Mouse (Mus musculus): ENCODE measurements around the gene Naaladl1. TPM values are rescaled to one million over a fixed set of nuclear protein-coding genes. Genes with fewer than 3 reads are reported as not detected.
A peak's percentile ranks its signal among the peaks of the same experiment; 100 is the strongest.

Naaladl1 gene
- polyA plus RNA-seq, 1 experiment from 2014 or later = 0.17 TPM

DNA sequence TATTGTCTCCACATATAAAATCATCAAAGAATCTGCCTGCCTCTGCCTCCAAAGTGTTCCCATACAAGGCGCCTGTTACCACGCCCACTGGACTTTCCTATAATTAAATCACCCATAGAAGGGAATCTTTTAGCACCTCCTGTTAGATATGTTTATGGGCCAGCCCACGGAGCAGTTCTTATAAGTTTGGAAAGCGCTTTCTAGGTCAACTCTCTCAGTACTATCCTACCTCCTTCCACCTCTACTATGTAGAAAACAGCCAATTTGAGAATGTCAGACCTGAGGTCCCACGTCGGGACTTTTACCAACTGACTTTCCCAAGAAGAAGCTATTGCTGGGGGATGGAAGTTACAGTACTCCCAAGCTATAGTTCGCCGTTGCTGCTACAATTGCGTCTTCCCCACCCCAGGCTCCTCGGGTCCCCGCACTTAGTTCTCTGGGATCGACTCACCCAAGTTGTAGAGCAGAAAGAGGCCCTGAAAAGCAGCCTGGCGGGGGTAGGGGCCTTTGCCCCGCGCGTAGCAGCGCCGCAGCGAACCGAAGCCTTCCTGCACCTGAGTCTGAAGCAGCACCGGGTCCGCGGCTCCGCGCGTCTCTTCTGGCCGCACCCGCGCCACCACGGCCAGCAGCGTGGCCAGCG lies 11.9 kb downstream of the Naaladl1 start:
- no peak for ATAC-seq (replicated peaks; ENCODE audit: low FRiP score, low read depth)
- 4% methylated on average over 32 of the region's 32 CpGs for WGBS

DNA sequence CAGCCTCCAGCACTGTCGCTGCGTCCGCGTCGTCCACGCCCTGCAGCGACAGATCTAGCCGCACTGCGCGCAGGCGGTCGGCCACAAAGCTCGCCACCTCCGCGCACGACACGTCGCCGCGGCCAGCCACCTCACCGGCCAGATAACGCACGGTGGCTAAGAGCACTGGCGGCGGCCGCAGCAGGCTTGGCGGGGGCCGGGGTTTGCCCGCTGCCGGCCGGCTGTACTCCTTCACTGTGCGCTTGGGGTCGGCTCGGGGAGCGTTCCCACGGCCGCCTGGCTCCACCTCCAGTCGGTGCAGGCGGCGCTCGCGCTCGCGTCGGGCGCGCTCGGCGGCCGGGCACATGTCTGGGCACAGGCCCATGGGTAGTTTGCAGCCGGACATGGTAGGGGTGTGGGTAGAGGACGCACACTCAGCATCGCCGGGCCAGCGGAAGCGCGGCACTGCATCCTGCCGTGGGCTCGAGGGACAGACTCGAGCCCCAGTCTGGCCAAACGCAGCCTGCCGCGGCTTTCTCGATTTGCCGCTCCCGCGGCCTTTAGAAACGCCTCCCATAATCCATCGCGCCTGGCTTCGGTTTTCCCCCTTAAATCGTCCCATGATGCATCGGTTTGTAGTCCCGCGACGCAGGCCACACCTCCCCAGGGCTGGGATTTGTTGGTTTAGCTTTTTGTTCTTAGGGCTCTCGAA lies 12.5 kb downstream of the Naaladl1 start, which contains the start of gene Sac3d1:
Sac3d1 (minus strand) TSS at position 665 of the 691 bp plus-strand sequence.
- peak within 1 kb of the TSS; percentile 95 for H3K27ac ChIP-seq
- peak; percentile 97 for DNase-seq (ENCODE audit: low spot score)
- H3K4me2 ChIP-seq (ENCODE audit: low read length) = peak within 1 kb of the TSS; percentile 98
- peaks cover 19% of the 10 kb centered on the region for H3K36me3 ChIP-seq (ENCODE audit: insufficient read depth, low read length)
- no peaks in the 10 kb centered on the region for H3K9me3 ChIP-seq (replicated peaks; ENCODE audit: low read length)
- WGBS = under 1% methylated on average over 77 of the region's 77 CpGs
- H3K9ac ChIP-seq (ENCODE audit: low read depth, low read length) = peak within 1 kb of the TSS; percentile 81
- peaks cover 5% of the 10 kb centered on the region for H3K4me1 ChIP-seq (replicated peaks; ENCODE audit: insufficient read depth, low read length)
- H3K27me3 ChIP-seq (ENCODE audit: insufficient read depth, low read length) = no peaks in the 10 kb centered on the region
- TF ChIP-seq CTCF (IDR thresholded peaks at IDR 0.05; ENCODE audit: low read depth) = no peak; the same call in 1 of the 2 replicates
- peak; percentile 72 for ATAC-seq (replicated peaks; ENCODE audit: low FRiP score, low read depth)
- H3K4me3 ChIP-seq (replicated peaks; ENCODE audit: low read depth, low read length) = peak within 1 kb of the TSS; percentile 79

More for the DNA sequence above, 11.9 kb downstream of the Naaladl1 start:
- Histone ChIP-seq H3K9ac (ENCODE audit: low read depth, low read length) (peak overlapping the region; percentile 81), H3K4me3 (replicated peaks; ENCODE audit: low read depth, low read length) (peak overlapping the region; percentile 79), H3K27ac (peak overlapping the region; percentile 95), H3K27me3 (ENCODE audit: insufficient read depth, low read length) (no peaks in the 10 kb centered on the region), H3K9me3 (replicated peaks; ENCODE audit: low read length) (no peaks in the 10 kb centered on the region), H3K36me3 (ENCODE audit: insufficient read depth, low read length) (peaks cover 19% of the 10 kb centered on the region), H3K4me2 (ENCODE audit: low read length) (peak overlapping the region; percentile 98), H3K4me1 (replicated peaks; ENCODE audit: insufficient read depth, low read length) (peaks cover 5% of the 10 kb centered on the region)
- no peak for TF ChIP-seq CTCF (IDR thresholded peaks at IDR 0.05; ENCODE audit: low read depth)
- DNase-seq (ENCODE audit: low spot score) = no peak

DNA sequence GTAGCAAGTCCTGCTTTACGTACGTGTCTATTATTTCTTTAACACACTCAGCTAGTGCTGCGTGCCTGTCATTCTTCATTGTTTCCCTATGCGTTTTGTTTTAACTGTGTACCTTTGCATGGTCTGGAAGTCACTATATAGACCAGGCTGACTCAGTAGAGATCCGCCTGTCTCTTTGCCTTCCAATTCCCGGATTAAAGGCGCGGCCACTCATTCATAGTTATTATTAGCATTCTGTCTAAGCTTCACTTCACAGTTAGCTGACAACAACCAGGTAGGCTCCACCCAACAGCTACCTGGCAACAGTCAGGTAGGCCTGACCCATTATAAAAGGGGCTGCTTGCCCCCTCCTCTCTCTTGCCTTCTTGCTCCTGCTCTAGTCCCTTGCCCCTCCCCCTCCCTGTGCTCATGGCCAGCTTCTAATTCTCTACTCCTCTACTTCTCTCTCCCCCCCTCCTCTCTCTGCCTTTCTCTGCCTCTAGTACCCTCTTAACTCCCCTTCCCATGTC lies 13.1 kb downstream of the Naaladl1 start:
- ATAC-seq (replicated peaks; ENCODE audit: low FRiP score, low read depth) = no peak
- peak overlapping the region; percentile 79 for H3K4me3 ChIP-seq (replicated peaks; ENCODE audit: low read depth, low read length)
- H3K4me2 ChIP-seq (ENCODE audit: low read length) = peak overlapping the region; percentile 98
- no peak for DNase-seq (ENCODE audit: low spot score)
- TF ChIP-seq CTCF (IDR thresholded peaks at IDR 0.05; ENCODE audit: low read depth) = no peak
- peaks cover 17% of the 10 kb centered on the region for H3K36me3 ChIP-seq (ENCODE audit: insufficient read depth, low read length)
- peak overlapping the region; percentile 38; the same call in 1 of the 2 replicates for H3K9ac ChIP-seq (ENCODE audit: low read depth, low read length)
- H3K27ac ChIP-seq = peak overlapping the region; percentile 95
- H3K9me3 ChIP-seq (replicated peaks; ENCODE audit: low read length) = no peaks in the 10 kb centered on the region
- WGBS = 2% methylated on average over 8 of the region's 8 CpGs
- H3K4me1 ChIP-seq (replicated peaks; ENCODE audit: insufficient read depth, low read length) = peaks cover 5% of the 10 kb centered on the region
- H3K27me3 ChIP-seq (ENCODE audit: insufficient read depth, low read length) = no peaks in the 10 kb centered on the region

DNA sequence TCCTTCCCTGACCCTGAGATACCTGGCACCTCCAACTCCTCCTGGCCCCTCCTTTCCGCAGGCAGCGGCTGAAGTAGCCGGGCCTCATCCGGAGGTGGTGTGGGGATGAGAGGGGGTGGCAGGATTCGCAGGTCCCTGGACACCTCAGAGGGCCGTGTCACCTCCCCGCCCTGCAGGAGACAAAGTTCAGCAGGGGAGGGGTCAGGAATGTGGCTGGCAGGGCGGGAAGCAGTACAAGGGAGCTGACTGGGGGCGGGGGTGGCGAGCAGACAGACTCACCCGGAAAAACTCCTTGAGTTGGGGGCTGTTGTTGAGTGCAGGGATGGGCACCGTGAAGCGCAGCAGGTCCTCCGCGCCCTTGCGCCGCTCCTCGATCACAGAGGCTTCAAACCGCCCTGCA lies 16.2 kb downstream of the Naaladl1 start:
- H3K27ac ChIP-seq = no peak overlapping the region
- peaks cover 4% of the 10 kb centered on the region for H3K4me1 ChIP-seq (replicated peaks; ENCODE audit: insufficient read depth, low read length)
- DNase-seq (ENCODE audit: low spot score) (no peak), ATAC-seq (replicated peaks; ENCODE audit: low FRiP score, low read depth) (no peak)
- no peak overlapping the region for H3K4me2 ChIP-seq (ENCODE audit: low read length)
- H3K9ac ChIP-seq (ENCODE audit: low read depth, low read length) = no peak overlapping the region
- H3K36me3 ChIP-seq (ENCODE audit: insufficient read depth, low read length) = no peaks in the 10 kb centered on the region
- H3K4me3 ChIP-seq (replicated peaks; ENCODE audit: low read depth, low read length) = no peak overlapping the region
- TF ChIP-seq CTCF (IDR thresholded peaks at IDR 0.05; ENCODE audit: low read depth) = no peak
- no peaks in the 10 kb centered on the region for H3K27me3 ChIP-seq (ENCODE audit: insufficient read depth, low read length)
- H3K9me3 ChIP-seq (replicated peaks; ENCODE audit: low read length) = no peaks in the 10 kb centered on the region
- WGBS = 28% methylated on average over 19 of the region's 19 CpGs

DNA sequence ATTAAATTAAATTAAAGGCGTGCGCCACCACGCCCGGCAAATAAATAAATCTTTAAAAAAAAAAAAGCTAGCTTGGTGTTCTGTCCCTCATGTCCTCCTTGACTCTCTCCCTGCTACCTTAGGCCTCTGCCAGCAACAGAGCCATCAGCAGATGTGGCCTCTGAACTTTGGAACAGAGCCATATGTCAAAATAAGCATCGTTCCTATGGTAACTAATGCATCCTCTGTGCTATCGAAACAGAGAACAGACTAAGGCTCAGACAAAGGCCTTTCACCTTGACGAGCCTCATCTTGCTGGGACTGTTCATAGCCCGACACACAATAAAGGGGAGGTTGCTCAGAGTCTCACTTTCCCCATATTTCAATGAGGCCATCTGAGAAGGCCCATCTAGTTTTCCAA lies 17.7 kb downstream of the Naaladl1 start:
- no peak for ATAC-seq (replicated peaks; ENCODE audit: low FRiP score, low read depth)
- no peak for TF ChIP-seq CTCF (IDR thresholded peaks at IDR 0.05; ENCODE audit: low read depth)
- Histone ChIP-seq H3K27ac (no peak overlapping the region), H3K36me3 (ENCODE audit: insufficient read depth, low read length) (no peaks in the 10 kb centered on the region), H3K4me2 (ENCODE audit: low read length) (no peak overlapping the region), H3K27me3 (ENCODE audit: insufficient read depth, low read length) (no peaks in the 10 kb centered on the region), H3K9me3 (replicated peaks; ENCODE audit: low read length) (no peaks in the 10 kb centered on the region), H3K4me3 (replicated peaks; ENCODE audit: low read depth, low read length) (no peak overlapping the region), H3K9ac (ENCODE audit: low read depth, low read length) (no peak overlapping the region), H3K4me1 (replicated peaks; ENCODE audit: insufficient read depth, low read length) (no peaks in the 10 kb centered on the region; the same call in 1 of the 2 replicates)
- 75% methylated on average over 8 of the region's 8 CpGs for WGBS
- no peak for DNase-seq (ENCODE audit: low spot score)

DNA sequence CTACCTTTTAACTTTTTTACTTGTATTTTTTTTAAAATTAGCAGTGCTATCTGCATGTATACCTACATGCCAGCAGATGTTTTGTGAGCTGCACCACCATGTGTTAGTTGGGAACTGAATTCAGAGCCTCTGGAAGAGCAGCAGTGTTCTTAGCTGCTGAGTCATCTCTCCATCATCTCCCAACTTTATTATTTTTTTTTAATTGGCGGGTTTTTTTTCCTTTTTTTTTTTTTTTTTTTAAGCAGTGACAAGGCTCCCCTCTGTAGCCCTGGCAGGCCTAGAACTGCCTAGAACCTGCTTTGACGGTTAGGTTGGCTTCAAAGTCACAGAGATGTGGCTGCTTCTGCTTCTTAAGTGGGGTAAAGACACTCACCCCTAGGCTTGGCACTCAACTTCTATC lies 19.3 kb downstream of the Naaladl1 start:
- no peaks in the 10 kb centered on the region for H3K9me3 ChIP-seq (replicated peaks; ENCODE audit: low read length)
- H3K4me1 ChIP-seq (replicated peaks; ENCODE audit: insufficient read depth, low read length) = no peaks in the 10 kb centered on the region; the same call in 1 of the 2 replicates
- H3K9ac ChIP-seq (ENCODE audit: low read depth, low read length) = no peak overlapping the region
- no peak for TF ChIP-seq CTCF (IDR thresholded peaks at IDR 0.05; ENCODE audit: low read depth)
- no peak overlapping the region for H3K4me2 ChIP-seq (ENCODE audit: low read length)
- H3K36me3 ChIP-seq (ENCODE audit: insufficient read depth, low read length) = no peaks in the 10 kb centered on the region
- ATAC-seq (replicated peaks; ENCODE audit: low FRiP score, low read depth) (no peak), DNase-seq (ENCODE audit: low spot score) (no peak)
- H3K4me3 ChIP-seq (replicated peaks; ENCODE audit: low read depth, low read length) = no peak overlapping the region
- 80% methylated on average over 2 of the region's 2 CpGs for WGBS
- no peak overlapping the region for H3K27ac ChIP-seq
- no peaks in the 10 kb centered on the region for H3K27me3 ChIP-seq (ENCODE audit: insufficient read depth, low read length)
